Mouse (Mus musculus): ENCODE results near the gene Zzz3. TPM values are rescaled to one million over a fixed set of nuclear protein-coding genes. Genes with fewer than 3 reads are reported as not detected.

Gene Zzz3
- polyA plus RNA-seq, 1 experiment from 2014 or later, result 23.4 TPM

- H3K9ac ChIP-seq (replicated peaks), result no peak overlapping the region
- H3K4me3 ChIP-seq (replicated peaks), result no peak overlapping the region
- no peak for ATAC-seq (ENCODE audit: low FRiP score)
- no peak overlapping the region for H3K4me2 ChIP-seq
- WGBS, result 79% methylated on average over 2 of the region's 2 CpGs
- H3K27ac ChIP-seq (replicated peaks), result no peak overlapping the region
- H3K9me3 ChIP-seq (replicated peaks), result no peaks in the 10 kb centered on the region
- H3K36me3 ChIP-seq, result no peaks in the 10 kb centered on the region
- H3K4me1 ChIP-seq, result peaks cover 19% of the 10 kb centered on the region; the same call in 1 of the 2 replicates
- no peaks in the 10 kb centered on the region for H3K27me3 ChIP-seq (replicated peaks)
Measured at GRCm38 (mm10) chr3:152403827-152404226, 8.6 kb downstream of the Zzz3 start.

DNA sequence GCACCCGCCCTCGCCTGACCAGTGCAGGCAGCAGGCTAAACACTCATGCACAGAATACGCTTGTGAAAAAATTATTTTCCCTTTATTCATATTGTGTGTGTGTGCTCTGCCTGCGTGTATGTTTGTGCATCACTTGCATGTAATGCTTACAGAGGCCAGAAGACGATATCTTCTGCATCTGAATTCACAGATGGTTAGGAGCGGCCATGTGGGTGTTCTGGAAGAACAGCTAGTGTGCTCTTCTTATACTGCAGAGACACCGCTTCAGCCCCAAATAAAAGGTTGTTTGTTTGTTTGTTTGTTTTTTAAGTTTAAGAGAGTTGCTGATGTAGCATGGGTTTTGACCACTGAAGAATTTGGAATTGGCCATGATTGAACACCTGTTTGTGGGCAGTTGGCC, 10.1 kb downstream of the Zzz3 start:
- no peak overlapping the region for H3K4me3 ChIP-seq (replicated peaks)
- no peak overlapping the region for H3K27ac ChIP-seq (replicated peaks)
- H3K4me2 ChIP-seq, result no peak overlapping the region
- H3K9ac ChIP-seq (replicated peaks), result no peak overlapping the region
- WGBS, result 93% methylated on average over 7 of the region's 7 CpGs
- peaks cover 17% of the 10 kb centered on the region; the same call in 1 of the 2 replicates for H3K4me1 ChIP-seq
- H3K9me3 ChIP-seq (replicated peaks), result no peaks in the 10 kb centered on the region
- ATAC-seq (ENCODE audit: low FRiP score), result no peak
- no peaks in the 10 kb centered on the region for H3K36me3 ChIP-seq
- no peaks in the 10 kb centered on the region for H3K27me3 ChIP-seq (replicated peaks)

DNA sequence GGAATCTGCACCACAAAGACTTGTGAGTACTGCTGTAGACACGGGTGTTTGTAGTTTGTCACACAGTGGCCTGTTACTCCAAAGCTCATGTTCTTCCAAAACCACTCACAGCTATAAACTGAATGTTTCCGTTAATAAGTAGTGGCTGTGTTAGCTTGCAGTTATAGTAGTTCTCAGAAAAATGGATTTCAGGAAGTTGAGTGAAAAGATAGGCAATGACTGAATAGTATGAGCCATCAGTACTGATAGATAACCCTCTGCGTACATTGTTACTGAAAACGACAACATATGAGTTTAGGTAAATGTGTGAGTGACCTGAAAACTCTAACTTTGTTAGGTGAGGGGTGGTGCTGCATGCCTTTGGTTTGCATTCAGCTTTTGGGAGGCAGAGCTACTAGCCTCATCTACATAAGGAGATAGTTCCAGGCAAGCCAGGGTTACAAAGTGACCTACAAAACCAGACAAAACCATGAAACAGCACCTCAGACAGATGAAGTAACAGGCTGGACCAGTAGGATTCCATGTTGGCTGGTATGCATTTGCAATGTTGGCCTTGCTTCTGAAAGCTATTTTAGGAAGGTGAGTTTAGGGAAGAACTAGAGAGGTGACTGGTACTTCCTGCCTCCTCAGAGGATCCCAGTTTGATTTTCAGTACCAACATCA, 10.8 kb downstream of the Zzz3 start:
- Histone ChIP-seq H3K4me2 (no peak overlapping the region), H3K27me3 (replicated peaks) (no peaks in the 10 kb centered on the region), H3K27ac (replicated peaks) (no peak overlapping the region), H3K9ac (replicated peaks) (no peak overlapping the region), H3K4me1 (peaks cover 17% of the 10 kb centered on the region; the same call in 1 of the 2 replicates), H3K36me3 (no peaks in the 10 kb centered on the region), H3K9me3 (replicated peaks) (no peaks in the 10 kb centered on the region), H3K4me3 (replicated peaks) (no peak overlapping the region)
- WGBS, result 93% methylated on average over 4 of the region's 4 CpGs
- no peak for ATAC-seq (ENCODE audit: low FRiP score)

- Histone ChIP-seq H3K27me3 (replicated peaks) (no peaks in the 10 kb centered on the region), H3K9me3 (replicated peaks) (no peaks in the 10 kb centered on the region), H3K4me2 (no peak overlapping the region), H3K27ac (replicated peaks) (no peak overlapping the region), H3K36me3 (no peaks in the 10 kb centered on the region), H3K9ac (replicated peaks) (no peak overlapping the region), H3K4me3 (replicated peaks) (no peak overlapping the region), H3K4me1 (0 out of 2 replicates have a peak, but pooled peaks cover 3% of the 10 kb centered on the region)
- ATAC-seq (ENCODE audit: low FRiP score), result no peak
- 93% methylated on average over 7 of the region's 7 CpGs for WGBS
Measured at GRCm38 (mm10) chr3:152410980-152411551, 15.8 kb downstream of the Zzz3 start.

DNA sequence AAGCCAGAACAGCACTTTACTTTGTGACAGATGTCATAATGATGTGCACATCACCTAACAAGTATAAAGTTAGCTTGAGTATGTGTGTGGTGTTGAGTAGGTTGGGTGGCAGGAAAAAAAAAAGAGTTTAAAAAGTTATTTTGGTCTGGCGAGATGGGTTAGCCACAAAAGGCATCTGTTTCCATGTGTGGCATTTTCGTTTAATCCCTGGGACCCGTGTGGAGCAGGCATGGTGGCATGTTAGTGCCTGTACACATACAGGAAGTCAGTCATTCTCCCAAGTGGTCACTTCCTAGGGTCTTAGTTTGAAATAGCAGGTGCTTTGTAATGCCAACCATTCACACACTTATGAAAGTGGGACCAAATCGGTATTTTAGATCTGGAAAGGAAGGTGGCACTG, 17.1 kb downstream of the Zzz3 start:
- no peak overlapping the region for H3K4me2 ChIP-seq
- no peak for ATAC-seq (ENCODE audit: low FRiP score)
- no peaks in the 10 kb centered on the region for H3K27me3 ChIP-seq (replicated peaks)
- 87% methylated on average over 4 of the region's 4 CpGs for WGBS
- H3K36me3 ChIP-seq, result no peaks in the 10 kb centered on the region
- no peaks in the 10 kb centered on the region for H3K4me1 ChIP-seq
- no peak overlapping the region for H3K27ac ChIP-seq (replicated peaks)
- no peaks in the 10 kb centered on the region for H3K9me3 ChIP-seq (replicated peaks)
- H3K9ac ChIP-seq (replicated peaks), result no peak overlapping the region
- H3K4me3 ChIP-seq (replicated peaks), result no peak overlapping the region

- WGBS, result 87% methylated on average over 8 of the region's 8 CpGs
- Histone ChIP-seq H3K4me3 (replicated peaks) (no peak overlapping the region), H3K27ac (replicated peaks) (no peak overlapping the region), H3K27me3 (replicated peaks) (no peaks in the 10 kb centered on the region), H3K4me1 (no peaks in the 10 kb centered on the region), H3K4me2 (no peak overlapping the region), H3K9me3 (replicated peaks) (no peaks in the 10 kb centered on the region), H3K9ac (replicated peaks) (no peak overlapping the region), H3K36me3 (peaks cover 7% of the 10 kb centered on the region)
- ATAC-seq (ENCODE audit: low FRiP score), result no peak
Measured at GRCm38 (mm10) chr3:152428925-152429324, 33.7 kb downstream of the Zzz3 start.

- Histone ChIP-seq H3K4me3 (replicated peaks) (no peak overlapping the region), H3K9ac (replicated peaks) (no peak overlapping the region), H3K9me3 (replicated peaks) (no peaks in the 10 kb centered on the region), H3K4me1 (no peaks in the 10 kb centered on the region), H3K27ac (replicated peaks) (no peak overlapping the region), H3K36me3 (peaks cover 3% of the 10 kb centered on the region), H3K4me2 (no peak overlapping the region), H3K27me3 (replicated peaks) (no peaks in the 10 kb centered on the region)
- 93% methylated on average over 7 of the region's 7 CpGs for WGBS
- ATAC-seq (ENCODE audit: low FRiP score), result no peak
Measured at GRCm38 (mm10) chr3:152432677-152433076, 37.4 kb downstream of the Zzz3 start.

- Histone ChIP-seq H3K4me2 (no peak overlapping the region), H3K27me3 (replicated peaks) (no peaks in the 10 kb centered on the region), H3K4me3 (replicated peaks) (no peak overlapping the region), H3K9me3 (replicated peaks) (no peaks in the 10 kb centered on the region), H3K27ac (replicated peaks) (no peak overlapping the region), H3K4me1 (no peaks in the 10 kb centered on the region), H3K9ac (replicated peaks) (no peak overlapping the region), H3K36me3 (peaks cover 3% of the 10 kb centered on the region; the same call in 1 of the 2 replicates)
- ATAC-seq (ENCODE audit: low FRiP score), result no peak
Measured at GRCm38 (mm10) chr3:152435590-152435989, 40.3 kb downstream of the Zzz3 start.

DNA sequence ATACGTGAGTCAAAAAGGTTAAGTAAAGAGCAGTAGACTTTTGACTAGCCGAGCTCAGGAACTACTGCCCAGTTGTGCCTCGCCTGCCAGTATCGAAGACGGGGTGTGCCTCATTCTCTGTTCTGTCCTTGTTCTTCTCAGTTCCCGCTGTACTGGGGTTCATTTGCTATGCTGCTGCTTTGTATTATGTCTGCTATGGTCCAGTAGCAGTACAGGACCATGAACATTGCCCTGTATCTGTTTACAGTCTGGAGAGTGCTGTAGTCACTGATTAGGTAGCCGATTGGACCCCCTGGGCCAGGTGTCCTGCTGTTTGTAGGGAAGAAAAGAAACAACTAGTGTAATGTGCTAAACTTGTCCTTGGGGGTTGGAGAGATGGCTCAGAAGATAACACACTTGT, 42.8 kb downstream of the Zzz3 start:
- whole genome bisulfite sequencing, result 97% methylated on average over 7 of the region's 7 CpGs

DNA sequence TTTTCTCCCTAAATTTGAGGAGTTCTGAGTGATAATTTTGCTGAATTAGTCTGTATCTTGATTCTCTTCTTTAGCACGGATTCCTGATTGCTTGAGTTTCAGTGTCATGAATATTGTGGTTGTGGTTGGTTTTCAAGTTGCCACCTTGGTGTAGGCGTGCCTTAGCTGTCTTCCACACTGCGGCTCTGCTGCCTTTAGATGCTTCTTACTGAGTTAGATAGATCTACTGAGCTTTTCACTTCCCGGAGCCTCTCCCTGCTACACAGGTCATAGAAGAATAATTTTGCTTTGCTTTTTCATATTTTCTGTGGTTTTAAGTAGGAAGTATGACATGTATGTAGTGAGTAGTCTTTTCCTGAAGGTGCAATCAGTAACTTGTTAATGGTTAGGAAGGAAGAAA, 47.5 kb downstream of the Zzz3 start:
- no peak overlapping the region for H3K4me2 ChIP-seq
- no peaks in the 10 kb centered on the region for H3K4me1 ChIP-seq
- no peak overlapping the region for H3K4me3 ChIP-seq (replicated peaks)
- no peaks in the 10 kb centered on the region for H3K27me3 ChIP-seq (replicated peaks)
- no peak overlapping the region for H3K27ac ChIP-seq (replicated peaks)
- no peak overlapping the region for H3K9ac ChIP-seq (replicated peaks)
- ATAC-seq (ENCODE audit: low FRiP score), result no peak
- H3K36me3 ChIP-seq, result peaks cover 3% of the 10 kb centered on the region; the same call in 1 of the 2 replicates
- WGBS, result 93% methylated on average over 4 of the region's 4 CpGs
- H3K9me3 ChIP-seq (replicated peaks), result no peaks in the 10 kb centered on the region

More for the DNA sequence above, 42.8 kb downstream of the Zzz3 start:
- peaks cover 3% of the 10 kb centered on the region; the same call in 1 of the 2 replicates for H3K36me3 ChIP-seq
- no peaks in the 10 kb centered on the region for H3K4me1 ChIP-seq
- H3K9ac ChIP-seq (replicated peaks), result no peak overlapping the region
- no peak for ATAC-seq (ENCODE audit: low FRiP score)
- H3K4me2 ChIP-seq, result no peak overlapping the region
- H3K4me3 ChIP-seq (replicated peaks), result no peak overlapping the region
- no peaks in the 10 kb centered on the region for H3K9me3 ChIP-seq (replicated peaks)
- H3K27me3 ChIP-seq (replicated peaks), result no peaks in the 10 kb centered on the region
- H3K27ac ChIP-seq (replicated peaks), result no peak overlapping the region

GRCm38 (mm10) chr3:152444114-152444513, 48.8 kb downstream of the Zzz3 start:
- no peak overlapping the region for H3K27ac ChIP-seq (replicated peaks)
- no peak overlapping the region for H3K4me2 ChIP-seq
- no peaks in the 10 kb centered on the region for H3K4me1 ChIP-seq
- WGBS, result 89% methylated on average over 3 of the region's 3 CpGs
- no peaks in the 10 kb centered on the region for H3K9me3 ChIP-seq (replicated peaks)
- H3K27me3 ChIP-seq (replicated peaks), result no peaks in the 10 kb centered on the region
- H3K36me3 ChIP-seq, result peaks cover 2% of the 10 kb centered on the region; the same call in 1 of the 2 replicates
- no peak for ATAC-seq (ENCODE audit: low FRiP score)
- no peak overlapping the region for H3K4me3 ChIP-seq (replicated peaks)
- H3K9ac ChIP-seq (replicated peaks), result no peak overlapping the region

DNA sequence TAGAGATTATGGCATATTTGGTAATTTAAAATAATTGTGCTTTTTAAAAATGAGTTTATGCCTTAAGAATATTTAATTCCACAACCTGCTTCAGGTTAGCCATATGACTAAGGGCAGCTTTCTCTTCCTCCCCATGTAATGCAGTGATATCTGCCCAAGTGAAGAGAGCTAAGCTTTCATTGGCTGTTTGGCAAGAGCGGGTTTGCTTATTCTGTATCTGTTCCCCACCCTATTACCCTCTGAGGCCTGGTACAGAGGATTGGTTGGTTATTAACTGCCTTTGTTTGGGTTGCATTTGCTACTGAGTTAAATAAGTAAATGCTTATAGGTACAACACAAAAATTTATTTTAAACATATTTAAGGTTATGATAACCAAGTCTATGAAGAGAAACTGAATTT, 51.7 kb downstream of the Zzz3 start:
- 92% methylated on average over 1 of the region's 1 CpGs for WGBS
- no peaks in the 10 kb centered on the region for H3K27me3 ChIP-seq (replicated peaks)
- ATAC-seq (ENCODE audit: low FRiP score), result no peak

More for the DNA sequence above, 51.7 kb downstream of the Zzz3 start:
- Histone ChIP-seq H3K4me2 (no peak overlapping the region), H3K4me3 (replicated peaks) (no peak overlapping the region), H3K27ac (replicated peaks) (no peak overlapping the region), H3K9ac (replicated peaks) (no peak overlapping the region), H3K36me3 (peaks cover 17% of the 10 kb centered on the region), H3K4me1 (no peaks in the 10 kb centered on the region), H3K9me3 (replicated peaks) (no peaks in the 10 kb centered on the region)
